Mouse (Mus musculus) mature B cell (primary cell): Measurements from ENCODE around the gene Plin3.

Experiments used
- in situ Hi-C: fragments of 300-500 bp; cut with MboI; formaldehyde crosslinking; loops from 2 replicates; pipeline ENCODE4 v1.14.3; 2019

The Plin3 gene

GRCm38 (mm10) chr17:56302363-56302996, 9.8 kb upstream of the Plin3 start:
- in situ Hi-C loops, result no loop called here

GRCm38 (mm10) chr17:56300186-56300585, 7.5 kb upstream of the Plin3 start, which contains the start of gene Arrdc5:
TSS of gene Arrdc5 (minus strand) at chr17:56300286.
- in situ Hi-C loops, result no loop called here

- in situ Hi-C loops, result no loop called here
Observed at GRCm38 (mm10) chr17:56298238-56298637, 5.6 kb upstream of the Plin3 start.

- in situ Hi-C loops, result no loop called here
Observed at GRCm38 (mm10) chr17:56296201-56296600, 3.5 kb upstream of the Plin3 start.

- in situ Hi-C loops, result no loop called here
Observed at GRCm38 (mm10) chr17:56294241-56294640, 1.6 kb upstream of the Plin3 start.

- in situ Hi-C loops, result no loop called here
Observed at GRCm38 (mm10) chr17:56293291-56293690, 618 bp upstream of the Plin3 start.

- in situ Hi-C loops, result no loop called here
Observed at GRCm38 (mm10) chr17:56291826-56292475, 722 bp downstream of the Plin3 start.

- in situ Hi-C loops, result no loop called here
Observed at GRCm38 (mm10) chr17:56291171-56291511, 1.5 kb downstream of the Plin3 start.

GRCm38 (mm10) chr17:56290388-56291170, 2.1 kb downstream of the Plin3 start:
- in situ Hi-C loops, result no loop called here

GRCm38 (mm10) chr17:56289371-56290331, 3.0 kb downstream of the Plin3 start:
- in situ Hi-C loops, result no loop called here

- in situ Hi-C loops, result no loop called here
Observed at GRCm38 (mm10) chr17:56288866-56289265, 3.8 kb downstream of the Plin3 start.

GRCm38 (mm10) chr17:56287830-56288229, 4.8 kb downstream of the Plin3 start:
- in situ Hi-C loops, result no loop called here

- in situ Hi-C loops, result no loop called here
Observed at GRCm38 (mm10) chr17:56285995-56286394, 6.7 kb downstream of the Plin3 start.

- in situ Hi-C loops, result no loop called here
Observed at GRCm38 (mm10) chr17:56283316-56283715, 9.4 kb downstream of the Plin3 start.

GRCm38 (mm10) chr17:56282802-56283201, 9.9 kb downstream of the Plin3 start:
- in situ Hi-C loops, result no loop called here

GRCm38 (mm10) chr17:56281193-56281592, 11.5 kb downstream of the Plin3 start:
- in situ Hi-C loops, result no loop called here

- in situ Hi-C loops, result no loop called here
Observed at GRCm38 (mm10) chr17:56279481-56280155, 13.1 kb downstream of the Plin3 start.

GRCm38 (mm10) chr17:56278340-56278739, 14.3 kb downstream of the Plin3 start:
- in situ Hi-C loops, result no loop called here

GRCm38 (mm10) chr17:56277567-56277893, 15.1 kb downstream of the Plin3 start:
- in situ Hi-C loops, result no loop called here

GRCm38 (mm10) chr17:56276643-56277566, 15.8 kb downstream of the Plin3 start, which contains the start of gene Ticam1:
TSS of gene Ticam1 (minus strand) at chr17:56276786.
- in situ Hi-C loops, result no loop called here
